Mouse (Mus musculus) cerebellum, adult 2 months (tissue): Measurements from ENCODE around the gene Elmo2. TPM values are rescaled to one million over a fixed set of nuclear protein-coding genes. Genes with fewer than 3 reads are reported as not detected.

Experiments
- DNase-seq, 2 experiments: peaks; one replicate each; pipeline ENCODE4 v3.0.0; 2021
- H3K27ac ChIP-seq: fragments of 200-500 bp; 2 replicates; pipeline ENCODE4 v1.5.1; 2012; ENCODE audit warnings: low read length, control low read depth, inconsistent platforms; ENCODE audit not compliant: insufficient read depth
- H3K27me3 ChIP-seq: fragments of 200-500 bp; 2 replicates; pipeline ENCODE4 v1.6.1; 2012; ENCODE audit warnings: inconsistent platforms, mild to moderate bottlenecking, low read length, moderate library complexity; ENCODE audit not compliant: control insufficient read depth, insufficient read depth
- H3K4me1 ChIP-seq: fragments of 200-500 bp; 2 replicates; pipeline ENCODE4 v1.6.1; 2011; ENCODE audit warnings: low read length; ENCODE audit not compliant: control insufficient read depth, insufficient read depth
- H3K4me3 ChIP-seq: fragments of 200-500 bp; replicated peaks from 2 replicates; pipeline ENCODE3; 2011; ENCODE audit warnings: mild to moderate bottlenecking, low read depth, low read length, control low read depth; ENCODE audit not compliant: insufficient read depth
- CTCF ChIP-seq: fragments of 200-500 bp; IDR thresholded peaks from 2 replicates; pipeline ENCODE4 v1.5.1; 2011; ENCODE audit warnings: low read depth, mild to moderate bottlenecking, control low read depth, low read length, moderate library complexity, borderline replicate concordance; ENCODE audit not compliant: insufficient read depth
- POLR2A ChIP-seq: fragments of 200-500 bp; IDR thresholded peaks from 2 replicates; pipeline ENCODE4 v1.6.1; 2011; ENCODE audit warnings: low read length, control low read depth, borderline replicate concordance; ENCODE audit not compliant: insufficient read depth
- WGBS: fragments of 180-500 bp; shearing (Covaris S2); methylation state at CpG from one replicate; pipeline ENCODE4 v1.1.7; 2018; 5-methylcytosine and 5-hydroxymethylcytosine counted together
- polyA plus RNA-seq: library from polyadenylated mRNA; depleted of rRNA; stranded (reverse); fragments of >200 nt; gene quantifications from 2 replicates; pipeline ENCODE4 v1.2.3, GENCODE M21; 2012

Gene Elmo2
- polyA plus RNA-seq, 1 experiment, result 187 TPM

- Histone ChIP-seq H3K27ac (no peak overlapping the region), H3K4me3 (no peak overlapping the region), H3K27me3 (no peaks in the 10 kb centered on the region), H3K4me1 (peaks cover 41% of the 10 kb centered on the region)
- DNase-seq, result no peak
- WGBS, result 49% methylated on average over 18 of the region's 18 CpGs
- TF ChIP-seq POLR2A, result no peak
- TF ChIP-seq CTCF, result no peak
Observed at GRCm38 (mm10) chr2:165262274-165262990, 63.8 kb downstream of the Elmo2 start.

GRCm38 (mm10) chr2:165259859-165260258 lies 66.4 kb downstream of the Elmo2 start:
- H3K4me1 ChIP-seq, result peaks cover 58% of the 10 kb centered on the region
- DNase-seq, result no peak
- no peak overlapping the region for H3K27ac ChIP-seq
- TF ChIP-seq CTCF (no peak), POLR2A (no peak)
- no peak overlapping the region for H3K4me3 ChIP-seq
- 85% methylated on average over 8 of the region's 8 CpGs for WGBS
- no peaks in the 10 kb centered on the region for H3K27me3 ChIP-seq

GRCm38 (mm10) chr2:165258321-165258720 lies 68.0 kb downstream of the Elmo2 start:
- Histone ChIP-seq H3K27ac (no peak overlapping the region), H3K4me3 (no peak overlapping the region), H3K4me1 (peaks cover 56% of the 10 kb centered on the region), H3K27me3 (no peaks in the 10 kb centered on the region)
- TF ChIP-seq POLR2A, result no peak
- TF ChIP-seq CTCF, result no peak
- peak in 1 of 2 experiments; percentile 25 for DNase-seq
- WGBS, result 38% methylated on average over 6 of the region's 6 CpGs

- no peak overlapping the region for H3K4me3 ChIP-seq
- no peak for TF ChIP-seq POLR2A
- no peak for TF ChIP-seq CTCF
- peak in 1 of 2 experiments; percentile 60 for DNase-seq
- H3K4me1 ChIP-seq, result peaks cover 57% of the 10 kb centered on the region
- H3K27me3 ChIP-seq, result no peaks in the 10 kb centered on the region
- no peak overlapping the region for H3K27ac ChIP-seq
- 37% methylated on average over 11 of the region's 11 CpGs for WGBS
Observed at GRCm38 (mm10) chr2:165257151-165257834, 69.0 kb downstream of the Elmo2 start.

GRCm38 (mm10) chr2:165256213-165256612 lies 70.1 kb downstream of the Elmo2 start:
- H3K27ac ChIP-seq, result no peak overlapping the region
- peak; percentile 68 to 70 for DNase-seq
- no peaks in the 10 kb centered on the region for H3K27me3 ChIP-seq
- peaks cover 55% of the 10 kb centered on the region for H3K4me1 ChIP-seq
- 29% methylated on average over 10 of the region's 10 CpGs for WGBS
- TF ChIP-seq CTCF (no peak), POLR2A (no peak)
- no peak overlapping the region for H3K4me3 ChIP-seq

GRCm38 (mm10) chr2:165253867-165254266 lies 72.4 kb downstream of the Elmo2 start:
- H3K27me3 ChIP-seq, result no peaks in the 10 kb centered on the region
- no peak overlapping the region for H3K27ac ChIP-seq
- DNase-seq, result no peak
- 70% methylated on average over 10 of the region's 10 CpGs for WGBS
- peaks cover 60% of the 10 kb centered on the region for H3K4me1 ChIP-seq
- no peak overlapping the region for H3K4me3 ChIP-seq
- TF ChIP-seq POLR2A (no peak), CTCF (no peak)

- no peak for TF ChIP-seq POLR2A
- no peak for TF ChIP-seq CTCF
- Histone ChIP-seq H3K4me1 (peaks cover 56% of the 10 kb centered on the region), H3K4me3 (no peak overlapping the region), H3K27ac (no peak overlapping the region), H3K27me3 (no peaks in the 10 kb centered on the region)
- peak; percentile 57 to 60 for DNase-seq
- 57% methylated on average over 8 of the region's 8 CpGs for WGBS
Observed at GRCm38 (mm10) chr2:165253269-165253668, 73.0 kb downstream of the Elmo2 start.

GRCm38 (mm10) chr2:165252801-165253200 lies 73.5 kb downstream of the Elmo2 start:
- Histone ChIP-seq H3K27ac (no peak overlapping the region), H3K4me3 (no peak overlapping the region), H3K27me3 (no peaks in the 10 kb centered on the region), H3K4me1 (peaks cover 52% of the 10 kb centered on the region)
- WGBS, result 31% methylated on average over 9 of the region's 9 CpGs
- DNase-seq, result no peak
- TF ChIP-seq POLR2A (no peak), CTCF (no peak)

GRCm38 (mm10) chr2:165252381-165252780 lies 73.9 kb downstream of the Elmo2 start:
- Histone ChIP-seq H3K4me3 (no peak overlapping the region), H3K27ac (no peak overlapping the region), H3K4me1 (peaks cover 49% of the 10 kb centered on the region), H3K27me3 (no peaks in the 10 kb centered on the region)
- WGBS, result 12% methylated on average over 8 of the region's 8 CpGs
- no peak for TF ChIP-seq CTCF
- no peak for TF ChIP-seq POLR2A
- DNase-seq, result peak; percentile 89 to 90
